Mouse (Mus musculus) erythroblast, embryonic 14.5 days (primary cell): ENCODE data around the gene Map3k7.

Experiments
- GATA1 ChIP-seq: IDR thresholded peaks from 2 replicates; pipeline ENCODE4 v1.6.1; 2012; ENCODE audit warnings: low read length, inconsistent platforms, mixed read lengths
- TAL1 ChIP-seq: IDR thresholded peaks from 3 replicates; pipeline ENCODE4 v1.6.1; 2012; ENCODE audit warnings: low read length, inconsistent platforms, mixed read lengths

DNA sequence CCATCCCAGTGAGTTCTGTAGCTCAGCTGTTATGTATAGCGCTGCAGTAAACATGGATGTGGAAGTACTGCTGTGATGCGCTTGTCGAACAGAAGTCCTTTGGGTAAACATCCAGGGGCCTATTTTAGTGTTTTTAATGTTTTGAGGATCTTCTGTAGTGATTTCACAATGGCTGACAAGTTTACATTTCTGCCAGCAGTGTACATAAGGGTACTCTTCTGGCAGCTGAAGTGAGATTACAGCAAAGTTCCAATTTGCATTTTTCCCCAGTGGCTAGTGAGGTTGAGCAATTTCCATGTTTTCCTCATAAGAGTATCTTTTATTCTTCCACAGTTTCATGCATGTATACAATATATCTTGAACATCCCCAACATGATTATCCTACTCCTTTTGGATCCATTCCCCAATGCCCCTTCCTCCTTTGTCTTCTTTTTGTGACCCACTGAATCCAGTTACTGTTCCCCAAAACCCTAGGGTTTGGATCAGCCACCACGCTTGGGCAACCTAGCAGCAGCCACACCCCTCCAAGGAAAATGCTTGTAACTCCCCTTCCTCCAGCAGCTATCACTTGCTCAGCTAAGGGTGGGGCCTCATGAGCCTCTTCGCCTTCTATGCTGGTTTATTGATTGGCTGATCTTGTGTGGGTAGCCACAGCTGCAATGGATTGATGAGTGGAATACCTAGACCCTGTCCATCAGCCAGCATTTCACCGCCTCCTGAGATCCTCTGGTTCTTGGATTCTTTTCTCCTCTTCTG lies 47.5 kb downstream of the Map3k7 start:
- no peak for TF ChIP-seq GATA1
- no peak for TF ChIP-seq TAL1
